Mouse (Mus musculus) embryonic facial prominence, embryonic 15.5 days (tissue): ENCODE results near the gene Arhgef38. TPM values are rescaled to one million over a fixed set of nuclear protein-coding genes. Genes with fewer than 3 reads are reported as not detected.

Experiments used
- ATAC-seq: fragments of 200-750 bp; cut with Nextera tagmentation; 2 replicates; pipeline ENCODE4 v1.8.0; 2017; ENCODE audit warnings: low read depth, moderate TSS enrichment; ENCODE audit not compliant: insufficient number of reproducible peaks, low FRiP score, low TSS enrichment
- H3K27ac ChIP-seq: fragments of 300-500 bp; sonication (generic); replicated peaks from 2 replicates; pipeline ENCODE4 v1.5.1; 2015; ENCODE audit warnings: mild to moderate bottlenecking, inconsistent platforms
- H3K27me3 ChIP-seq: fragments of 300-500 bp; sonication (generic); 2 replicates; pipeline ENCODE4 v1.6.1; 2015; ENCODE audit warnings: inconsistent platforms
- H3K36me3 ChIP-seq: fragments of 300-500 bp; sonication (generic); 2 replicates; pipeline ENCODE4 v1.6.1; 2015; ENCODE audit warnings: mild to moderate bottlenecking, inconsistent platforms
- H3K4me1 ChIP-seq: fragments of 300-500 bp; sonication (generic); 2 replicates; pipeline ENCODE4 v1.6.1; 2015; ENCODE audit warnings: inconsistent platforms
- H3K4me2 ChIP-seq: fragments of 300-500 bp; sonication (generic); replicated peaks from 2 replicates; pipeline ENCODE4 v1.6.1; 2015; ENCODE audit warnings: mild to moderate bottlenecking, inconsistent platforms
- H3K4me3 ChIP-seq: fragments of 300-500 bp; sonication (generic); replicated peaks from 2 replicates; pipeline ENCODE4 v1.5.1; 2015; ENCODE audit warnings: mild to moderate bottlenecking, inconsistent platforms
- H3K9ac ChIP-seq: fragments of 300-500 bp; sonication (generic); 2 replicates; pipeline ENCODE4 v1.6.1; 2015; ENCODE audit warnings: inconsistent platforms
- H3K9me3 ChIP-seq: fragments of 300-500 bp; sonication (generic); replicated peaks from 2 replicates; pipeline ENCODE4 v1.6.1; 2016; ENCODE audit warnings: inconsistent platforms
- WGBS: fragments of 180-500 bp; shearing (Covaris S2); methylation state at CpG from one replicate; pipeline ENCODE4 v1.1.7; 2015; 5-methylcytosine and 5-hydroxymethylcytosine counted together
- polyA plus RNA-seq: library from polyadenylated mRNA; unstranded; fragments of >200 nt; fragmentation: Nextera tagmentation; extraction: Ambion mirVana; gene quantifications from 2 replicates; pipeline ENCODE4 v1.2.1, GENCODE M21; 2015

Gene Arhgef38
- polyA plus RNA-seq, 1 experiment from 2014 or later, result 2.0 TPM

DNA sequence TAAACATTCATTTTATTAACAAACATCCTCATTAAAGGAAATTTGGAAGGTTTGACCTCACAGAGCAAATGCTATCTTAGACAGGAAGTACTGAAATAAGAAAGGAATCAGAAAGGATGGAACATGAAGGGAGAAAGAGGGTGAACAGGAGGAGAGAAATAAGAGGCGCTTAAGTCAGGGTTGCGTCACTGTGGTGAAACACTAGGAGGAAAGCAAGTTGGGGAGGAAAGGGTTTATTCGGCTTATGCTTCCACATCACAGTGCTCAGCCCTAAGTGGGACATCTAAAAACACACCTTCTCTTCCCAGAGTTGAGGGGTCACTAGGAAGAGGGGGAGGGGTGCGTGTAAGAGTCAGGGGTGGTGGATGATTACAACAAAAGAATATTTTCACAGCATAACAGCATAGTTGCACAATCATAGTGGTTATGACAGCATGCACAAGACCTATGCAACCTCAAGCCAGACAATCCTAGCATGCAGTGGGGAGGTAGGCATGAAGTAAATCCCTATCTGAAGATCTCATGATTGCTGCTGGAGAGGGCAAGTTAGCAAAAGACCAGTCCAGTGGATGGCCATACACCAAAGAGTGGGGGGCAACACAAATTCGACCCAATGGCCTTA lies 19.4 kb downstream of the Arhgef38 start:
- no peak overlapping the region for H3K4me3 ChIP-seq
- WGBS, result 88% methylated on average over 5 of the region's 5 CpGs
- no peaks in the 10 kb centered on the region for H3K9me3 ChIP-seq
- no peak overlapping the region for H3K4me2 ChIP-seq
- no peak overlapping the region for H3K27ac ChIP-seq
- no peak overlapping the region for H3K9ac ChIP-seq
- no peaks in the 10 kb centered on the region for H3K36me3 ChIP-seq
- ATAC-seq, result no peak
- H3K27me3 ChIP-seq, result no peaks in the 10 kb centered on the region
- H3K4me1 ChIP-seq, result no peaks in the 10 kb centered on the region

DNA sequence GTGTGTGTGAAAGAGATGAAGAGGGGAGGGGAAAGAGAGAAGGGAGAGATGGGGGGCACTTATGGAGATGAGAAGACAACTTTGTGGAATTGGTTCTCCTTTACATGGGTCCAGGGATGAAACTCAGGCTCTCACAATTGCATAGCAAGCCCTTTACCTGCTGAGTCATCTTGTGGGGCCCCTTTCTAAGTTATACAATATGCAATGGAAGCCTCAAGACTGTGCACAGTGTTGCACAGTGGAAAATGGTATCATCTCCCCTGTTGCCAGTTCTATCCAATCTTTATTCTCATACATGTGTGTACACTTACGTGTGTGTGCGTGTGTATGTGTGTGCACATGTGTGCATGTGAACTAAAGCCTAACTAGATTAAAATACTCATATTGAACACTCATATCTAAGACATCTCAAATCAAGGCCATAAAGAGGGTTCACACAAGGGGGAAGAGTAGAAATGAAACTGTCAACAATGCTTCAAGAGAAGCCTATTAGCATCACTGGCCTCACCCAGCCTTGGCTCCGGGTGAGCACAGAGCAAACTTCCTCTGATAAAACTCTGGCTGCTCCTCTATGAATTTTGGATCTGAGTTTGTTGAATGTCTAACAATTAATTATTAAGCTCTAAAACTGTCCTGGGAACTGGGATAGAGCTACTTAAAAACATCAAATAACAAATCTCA lies 21.2 kb downstream of the Arhgef38 start:
- Histone ChIP-seq H3K9me3 (no peaks in the 10 kb centered on the region), H3K9ac (no peak overlapping the region), H3K27ac (no peak overlapping the region), H3K4me1 (no peaks in the 10 kb centered on the region), H3K4me2 (no peak overlapping the region), H3K36me3 (no peaks in the 10 kb centered on the region), H3K27me3 (no peaks in the 10 kb centered on the region), H3K4me3 (no peak overlapping the region)
- no peak for ATAC-seq
- WGBS, result 79% methylated on average over 3 of the region's 3 CpGs

DNA sequence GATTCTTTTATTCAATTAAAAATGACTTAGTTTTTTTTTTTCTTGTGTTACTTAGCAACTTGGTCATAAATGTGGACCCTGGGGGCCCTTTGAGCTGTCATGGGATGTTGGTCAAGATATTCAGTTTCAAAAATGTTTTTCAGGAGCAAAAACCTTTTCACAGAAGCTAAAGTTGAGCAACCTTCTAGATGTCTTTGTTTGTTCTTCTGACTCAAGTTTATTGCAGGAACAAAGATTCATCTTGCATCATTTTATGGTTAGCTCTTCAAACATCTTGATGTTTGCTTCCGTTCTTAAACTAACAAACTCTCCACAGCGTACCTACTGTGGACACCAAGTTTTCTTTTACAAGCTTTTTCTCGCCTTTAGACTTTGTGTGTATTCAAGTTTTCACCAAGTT lies 23.4 kb downstream of the Arhgef38 start:
- 79% methylated on average over 3 of the region's 3 CpGs for WGBS
- H3K4me1 ChIP-seq, result no peaks in the 10 kb centered on the region
- no peak for ATAC-seq

DNA sequence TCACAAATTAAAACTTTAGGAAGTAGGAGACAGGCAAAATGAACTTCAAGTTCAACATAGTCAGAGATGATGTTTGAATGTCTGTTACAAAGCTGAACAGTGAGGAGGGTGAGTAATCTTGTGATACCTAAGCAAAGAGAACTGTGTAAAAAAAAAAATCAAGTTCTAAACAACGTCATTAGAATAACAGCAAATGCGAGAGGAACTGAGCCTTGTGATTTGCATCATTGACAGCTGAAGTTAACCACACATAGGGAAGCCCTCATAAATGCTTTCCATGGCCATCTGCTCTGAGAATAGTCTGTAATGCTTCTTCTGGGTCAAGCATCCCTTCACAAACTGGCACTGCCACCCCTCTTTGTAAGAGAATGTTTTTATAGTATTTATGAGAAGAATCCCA lies 31.0 kb downstream of the Arhgef38 start:
- WGBS, result 61% methylated on average over 2 of the region's 2 CpGs

More for the DNA sequence above, 23.4 kb downstream of the Arhgef38 start:
- Histone ChIP-seq H3K36me3 (no peaks in the 10 kb centered on the region), H3K27ac (no peak overlapping the region), H3K9me3 (no peaks in the 10 kb centered on the region), H3K27me3 (no peaks in the 10 kb centered on the region), H3K4me2 (no peak overlapping the region), H3K4me3 (no peak overlapping the region), H3K9ac (no peak overlapping the region)

DNA sequence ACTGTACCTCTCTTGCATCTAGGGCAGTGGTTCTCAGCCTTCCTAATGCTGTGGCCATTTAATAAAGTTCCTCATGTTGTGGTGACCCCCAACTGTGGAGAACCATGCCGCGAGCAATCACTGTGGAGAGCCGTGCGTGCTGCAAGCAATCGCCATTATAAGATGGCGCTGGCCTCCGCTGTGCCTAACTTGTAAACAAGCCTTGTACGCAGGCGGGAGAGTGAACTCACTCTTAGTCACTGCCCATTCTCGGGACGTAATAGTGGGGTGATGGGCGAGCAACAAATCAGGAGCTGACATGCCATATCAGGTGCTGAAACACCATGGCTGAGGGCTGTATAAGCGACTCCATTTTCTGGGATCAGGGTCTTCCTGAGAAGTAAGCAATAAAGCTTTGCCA lies 32.6 kb downstream of the Arhgef38 start:
- Histone ChIP-seq H3K4me3 (no peak overlapping the region), H3K36me3 (no peaks in the 10 kb centered on the region), H3K27ac (no peak overlapping the region), H3K4me1 (no peaks in the 10 kb centered on the region), H3K9ac (no peak overlapping the region), H3K27me3 (no peaks in the 10 kb centered on the region), H3K9me3 (no peaks in the 10 kb centered on the region), H3K4me2 (no peak overlapping the region)
- ATAC-seq, result no peak
- 90% methylated on average over 13 of the region's 13 CpGs for WGBS

More for the DNA sequence above, 31.0 kb downstream of the Arhgef38 start:
- no peak for ATAC-seq
- no peak overlapping the region for H3K4me3 ChIP-seq
- no peaks in the 10 kb centered on the region for H3K9me3 ChIP-seq
- no peaks in the 10 kb centered on the region for H3K36me3 ChIP-seq
- no peaks in the 10 kb centered on the region for H3K27me3 ChIP-seq
- H3K4me1 ChIP-seq, result no peaks in the 10 kb centered on the region
- H3K27ac ChIP-seq, result no peak overlapping the region
- no peak overlapping the region for H3K9ac ChIP-seq
- no peak overlapping the region for H3K4me2 ChIP-seq

DNA sequence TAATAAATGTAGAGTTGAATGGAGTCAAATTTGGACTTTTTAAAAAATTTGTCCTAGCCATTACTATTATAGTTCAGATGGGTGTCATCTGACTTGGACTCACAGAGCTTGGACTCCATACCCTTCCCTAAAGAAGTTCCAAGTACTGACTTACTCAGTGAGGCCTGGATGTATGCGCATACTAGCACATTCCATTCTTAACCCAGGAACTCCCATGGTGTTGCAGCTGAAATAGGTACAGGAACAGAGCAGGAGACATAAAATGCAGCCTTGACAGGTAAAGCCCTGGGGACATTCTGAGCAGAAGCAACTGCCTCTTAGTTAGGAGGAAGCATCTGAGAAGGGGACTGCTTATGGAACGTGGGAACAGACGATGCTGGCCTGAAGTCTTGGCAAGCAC lies 45.8 kb downstream of the Arhgef38 start:
- no peaks in the 10 kb centered on the region for H3K4me1 ChIP-seq
- H3K27me3 ChIP-seq, result no peaks in the 10 kb centered on the region
- no peak for ATAC-seq
- no peak overlapping the region for H3K27ac ChIP-seq
- H3K9ac ChIP-seq, result no peak overlapping the region
- no peak overlapping the region for H3K4me2 ChIP-seq
- H3K36me3 ChIP-seq, result no peaks in the 10 kb centered on the region
- WGBS, result 55% methylated on average over 3 of the region's 3 CpGs
- H3K4me3 ChIP-seq, result no peak overlapping the region
- H3K9me3 ChIP-seq, result no peaks in the 10 kb centered on the region

DNA sequence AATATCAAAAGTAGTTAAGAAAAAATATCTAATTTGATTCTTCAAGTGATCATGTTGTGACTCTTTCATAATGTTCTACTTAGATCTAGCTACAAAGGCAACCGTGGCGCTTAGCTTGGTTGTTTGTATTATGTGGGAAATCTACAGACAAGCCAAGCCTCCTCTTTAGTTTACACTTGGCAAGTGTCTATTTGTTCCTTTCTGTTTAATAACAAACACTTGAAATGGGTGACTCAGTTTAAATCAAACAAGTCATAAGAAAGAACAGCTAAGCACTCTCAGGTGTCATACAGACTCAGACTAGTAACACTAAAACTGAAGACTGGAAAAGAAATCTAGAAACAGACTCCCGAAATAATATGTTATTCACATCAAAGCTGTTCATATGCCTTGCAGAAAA lies 47.2 kb downstream of the Arhgef38 start:
- Histone ChIP-seq H3K27me3 (no peaks in the 10 kb centered on the region), H3K9me3 (no peaks in the 10 kb centered on the region), H3K27ac (no peak overlapping the region), H3K4me3 (no peak overlapping the region), H3K36me3 (no peaks in the 10 kb centered on the region), H3K4me2 (no peak overlapping the region), H3K4me1 (no peaks in the 10 kb centered on the region), H3K9ac (no peak overlapping the region)
- 87% methylated on average over 3 of the region's 3 CpGs for WGBS
- no peak for ATAC-seq

DNA sequence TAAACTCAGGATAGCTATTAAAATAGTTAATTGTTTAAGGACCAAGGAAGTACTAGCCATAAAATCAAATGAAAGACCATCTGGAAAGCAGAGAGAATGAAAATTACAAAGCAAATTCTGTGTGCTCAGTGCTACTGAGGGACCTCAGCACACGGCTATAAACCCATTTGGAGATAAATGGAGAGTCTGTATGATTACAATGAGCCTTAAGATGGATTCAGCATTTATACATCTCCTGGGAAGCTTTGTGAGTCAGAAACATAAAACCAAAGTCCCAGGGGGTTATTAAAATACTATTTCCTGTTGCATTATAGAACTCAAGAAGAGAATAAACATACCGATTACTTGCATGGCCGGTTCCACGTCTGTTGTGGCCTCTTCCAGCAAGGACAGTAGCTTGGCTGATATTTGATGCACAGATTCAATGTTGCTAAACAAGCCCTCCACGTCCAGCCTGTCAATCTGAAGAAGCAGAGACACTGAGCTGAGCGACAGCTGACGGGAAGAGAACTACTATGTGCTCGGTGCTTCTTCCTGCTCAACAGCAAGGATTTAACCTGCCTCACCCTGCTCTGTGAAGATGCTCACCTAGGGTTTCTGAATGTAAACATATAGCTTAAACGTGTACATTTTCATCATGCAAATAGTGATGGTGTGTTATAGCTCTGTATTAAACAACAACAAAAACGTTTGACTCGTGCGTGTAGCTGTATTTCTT lies 58.6 kb downstream of the Arhgef38 start:
- Histone ChIP-seq H3K9me3 (no peaks in the 10 kb centered on the region), H3K4me2 (no peak overlapping the region), H3K27ac (no peak overlapping the region), H3K36me3 (no peaks in the 10 kb centered on the region), H3K27me3 (no peaks in the 10 kb centered on the region), H3K9ac (no peak overlapping the region), H3K4me3 (no peak overlapping the region), H3K4me1 (no peaks in the 10 kb centered on the region)
- WGBS, result 48% methylated on average over 12 of the region's 12 CpGs
- ATAC-seq, result no peak

DNA sequence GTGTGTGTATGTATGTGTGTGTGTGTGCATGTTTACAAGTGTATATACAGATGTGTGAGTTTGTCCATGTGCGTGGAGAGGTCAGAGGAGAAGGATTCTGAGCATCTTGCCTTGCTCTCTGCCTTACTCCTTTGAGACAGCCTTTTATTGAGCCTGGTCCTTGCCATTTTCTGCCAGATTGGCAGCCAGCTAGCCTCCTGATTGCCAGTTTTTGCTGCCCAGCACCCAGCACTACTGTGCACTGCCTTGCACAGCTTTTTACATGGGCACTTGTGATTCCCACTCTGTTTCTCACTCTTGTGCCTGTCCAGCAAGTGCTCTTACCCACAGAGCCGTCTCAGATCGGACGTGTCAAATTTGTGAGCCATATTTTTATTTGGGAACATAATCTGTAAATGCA lies 62.5 kb downstream of the Arhgef38 start:
- WGBS, result 90% methylated on average over 4 of the region's 4 CpGs
- ATAC-seq, result no peak
- H3K9ac ChIP-seq, result no peak overlapping the region
- no peaks in the 10 kb centered on the region for H3K27me3 ChIP-seq
- no peak overlapping the region for H3K4me3 ChIP-seq
- H3K9me3 ChIP-seq, result no peaks in the 10 kb centered on the region
- H3K4me1 ChIP-seq, result no peaks in the 10 kb centered on the region
- no peak overlapping the region for H3K27ac ChIP-seq
- no peak overlapping the region for H3K4me2 ChIP-seq
- H3K36me3 ChIP-seq, result no peaks in the 10 kb centered on the region

DNA sequence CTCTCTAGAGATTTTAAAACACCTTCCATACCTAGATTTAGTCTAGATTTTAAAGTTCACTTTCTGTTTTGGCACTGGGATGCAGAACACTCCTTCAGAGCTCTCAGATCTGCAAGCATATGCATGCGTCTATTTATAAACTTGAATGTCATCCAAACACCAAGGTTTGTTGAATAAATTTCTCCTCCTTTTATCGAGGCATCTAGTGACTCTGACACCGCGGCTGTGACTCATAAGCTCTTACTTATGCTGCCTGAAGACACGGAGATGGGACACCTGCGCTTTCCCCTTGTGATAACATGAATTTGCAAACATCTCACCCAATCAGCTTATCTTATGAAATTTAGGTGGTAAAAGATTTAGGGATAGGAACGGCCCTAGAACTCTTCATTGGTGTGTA lies 65.0 kb downstream of the Arhgef38 start:
- H3K9ac ChIP-seq, result no peak overlapping the region
- H3K4me1 ChIP-seq, result no peaks in the 10 kb centered on the region
- ATAC-seq, result no peak
- no peaks in the 10 kb centered on the region for H3K27me3 ChIP-seq
- H3K4me3 ChIP-seq, result no peak overlapping the region
- H3K9me3 ChIP-seq, result no peaks in the 10 kb centered on the region
- no peak overlapping the region for H3K27ac ChIP-seq
- no peak overlapping the region for H3K4me2 ChIP-seq
- WGBS, result 51% methylated on average over 7 of the region's 7 CpGs
- no peaks in the 10 kb centered on the region for H3K36me3 ChIP-seq

DNA sequence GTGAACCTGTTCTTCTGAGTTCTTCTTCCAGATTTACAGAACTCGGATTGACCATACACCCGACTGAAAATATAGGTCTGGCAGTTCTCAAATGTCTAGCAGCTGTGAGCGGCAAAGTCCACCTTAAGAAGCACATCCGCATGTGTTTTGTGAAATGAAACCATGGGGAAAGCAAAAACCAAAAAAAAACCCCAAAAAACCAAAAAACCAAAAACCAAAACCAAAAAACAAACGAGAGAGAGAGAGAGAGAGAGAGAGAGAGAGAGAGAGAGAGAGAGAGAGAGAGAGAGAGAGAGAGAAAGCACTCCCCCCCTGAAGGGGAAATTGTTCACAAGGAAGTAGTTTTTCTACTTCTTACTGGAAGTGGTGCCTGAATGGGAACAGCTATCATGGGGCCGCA lies 67.2 kb downstream of the Arhgef38 start:
- no peaks in the 10 kb centered on the region for H3K9me3 ChIP-seq
- 63% methylated on average over 6 of the region's 6 CpGs for WGBS
- H3K9ac ChIP-seq, result no peak overlapping the region
- ATAC-seq, result no peak
- no peaks in the 10 kb centered on the region for H3K27me3 ChIP-seq
- H3K4me1 ChIP-seq, result no peaks in the 10 kb centered on the region
- no peak overlapping the region for H3K27ac ChIP-seq
- no peak overlapping the region for H3K4me2 ChIP-seq
- H3K36me3 ChIP-seq, result no peaks in the 10 kb centered on the region
- H3K4me3 ChIP-seq, result no peak overlapping the region
